Mouse (Mus musculus) heart, postnatal 25 days (tissue): Measurements from ENCODE around the gene Nol10. TPM values are rescaled to one million over a fixed set of nuclear protein-coding genes. Genes with fewer than 3 reads are reported as not detected.

Experiments used
- microRNA-seq: library from miRNA; unstranded; fragments of <30 nt; microRNA quantifications from one replicate; pipeline ENCODE4 v1.2.0, GENCODE M21; 2022
- total RNA-seq, 2 experiments: library from RNA; stranded (reverse); gene quantifications; 2 replicates each; pipeline ENCODE4 v1.2.3; 2021

The Nol10 gene
- total RNA-seq, 2 experiments from 2014 or later = 7.1 TPM

Small RNAs within 50 kb of the gene (microRNA-seq; reads per million reads assigned to microRNA genes)
- gene Mir3066 = 1.4 reads per million

Other genes with a start within 250 kb of the Nol10 start
- not detected for gene Kcnf1, start 171.6 kb upstream of the Nol10 start, total RNA-seq
- gene Pdia6, start 81.9 kb upstream of the Nol10 start, total RNA-seq = 100 to 1,000 TPM; 111 to 134 TPM
- gene Atp6v1c2, start 19.1 kb upstream of the Nol10 start, total RNA-seq = not detected
- 10 to 100 TPM; 69.3 to 72.3 TPM for gene Odc1, start 196.3 kb downstream of the Nol10 start, total RNA-seq